Mouse (Mus musculus): Measurements from ENCODE around the gene Cyp4f18. TPM values are rescaled to one million over a fixed set of nuclear protein-coding genes. Genes with fewer than 3 reads are reported as not detected.

Gene Cyp4f18
- polyA plus RNA-seq, 1 experiment from 2014 or later = 1.7 TPM

DNA sequence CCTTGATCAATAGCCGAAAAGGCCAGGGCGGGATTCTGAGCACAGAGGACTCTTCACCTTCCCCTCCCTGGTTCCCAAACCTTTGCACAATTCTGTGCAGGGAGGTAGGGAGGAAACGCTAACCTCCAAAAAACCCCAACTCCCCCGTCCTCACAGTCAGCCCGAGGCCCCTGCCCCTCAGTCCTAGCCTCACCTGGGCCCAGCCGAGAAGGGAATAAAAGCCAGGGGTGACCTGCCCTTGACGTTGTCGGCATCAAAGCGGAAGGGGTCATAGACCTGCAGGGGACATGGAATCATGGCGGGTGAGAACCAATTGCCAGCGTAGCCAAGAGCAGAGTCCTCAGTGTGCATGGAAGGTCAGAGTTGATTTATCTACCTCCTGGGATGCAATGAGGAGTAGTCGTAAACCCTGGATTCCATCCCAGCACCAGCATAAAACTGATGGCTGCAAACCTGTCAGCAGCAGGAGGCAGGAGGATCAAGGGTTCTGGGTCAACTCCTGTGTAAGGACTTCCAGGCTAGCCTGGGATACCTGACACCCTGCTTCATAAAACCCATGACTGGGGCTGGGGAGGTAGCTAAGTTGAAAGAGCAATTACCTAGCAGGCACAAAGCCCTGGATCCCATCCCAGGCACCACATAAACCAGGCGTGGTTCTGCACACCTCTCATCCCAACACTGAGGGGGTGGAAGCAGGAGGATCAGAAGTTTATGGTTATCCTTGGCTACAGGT is 20.4 kb downstream of the Cyp4f18 start:
- H3K27ac ChIP-seq (replicated peaks; ENCODE audit: low read depth, low read length) = no peak overlapping the region
- ATAC-seq (ENCODE audit: low read depth) (no peak), DNase-seq (ENCODE audit: low spot score) (no peak)
- H3K4me2 ChIP-seq (ENCODE audit: low read depth, low read length) = peak overlapping the region; percentile 66
- 49% methylated on average over 12 of the region's 13 CpGs for WGBS
- H3K4me3 ChIP-seq (ENCODE audit: low read depth, low read length) = peak overlapping the region; percentile 48
- no peaks in the 10 kb centered on the region for H3K36me3 ChIP-seq (ENCODE audit: control insufficient read depth, insufficient read depth, low read length)
- H3K4me1 ChIP-seq (ENCODE audit: control insufficient read depth, insufficient read depth, low read length) = no peaks in the 10 kb centered on the region
- no peaks in the 10 kb centered on the region for H3K27me3 ChIP-seq (replicated peaks; ENCODE audit: control insufficient read depth, insufficient read depth, low read length)
- peak overlapping the region; percentile 66 for H3K9ac ChIP-seq (ENCODE audit: low read depth, low read length)
- H3K9me3 ChIP-seq (ENCODE audit: control insufficient read depth, low read length) = no peaks in the 10 kb centered on the region

DNA sequence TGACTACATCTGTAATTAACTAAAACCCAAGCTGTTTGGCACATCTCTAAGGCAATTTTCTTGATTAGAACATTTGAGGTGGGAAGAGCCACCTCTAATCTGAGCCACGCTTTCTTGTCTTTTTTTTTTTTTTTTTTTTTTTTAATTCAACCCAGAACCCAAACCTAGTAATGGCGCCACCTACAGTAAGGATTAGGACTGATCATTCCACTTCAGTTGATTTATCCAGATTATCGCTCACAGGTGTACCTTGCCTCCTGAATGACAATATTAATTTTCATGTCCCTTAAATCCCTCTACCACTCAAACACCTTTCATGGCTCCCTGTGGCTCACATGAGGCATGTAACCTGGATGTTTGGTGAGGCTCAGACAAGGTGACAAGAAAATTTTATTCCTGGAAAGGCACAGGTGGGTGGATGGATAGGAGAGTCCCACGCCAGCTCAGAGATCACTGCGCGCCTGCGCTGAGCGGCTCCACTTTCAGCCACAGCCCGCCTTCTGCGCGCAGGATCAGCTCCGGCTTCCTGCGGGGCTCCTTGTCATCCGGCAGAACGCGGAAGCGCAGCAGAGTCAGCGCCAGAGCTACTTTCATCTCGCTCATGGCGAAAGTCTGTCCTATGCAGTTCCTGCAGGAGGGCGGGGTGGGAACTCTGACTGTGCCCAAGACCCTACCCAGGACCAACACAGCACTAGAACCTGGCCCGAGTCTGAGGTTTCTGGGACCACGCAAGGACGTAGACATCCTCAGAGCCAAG is 21.1 kb downstream of the Cyp4f18 start:
- Histone ChIP-seq H3K9me3 (ENCODE audit: control insufficient read depth, low read length) (no peaks in the 10 kb centered on the region), H3K4me2 (ENCODE audit: low read depth, low read length) (peak overlapping the region; percentile 66), H3K4me3 (ENCODE audit: low read depth, low read length) (peak overlapping the region; percentile 48), H3K36me3 (ENCODE audit: control insufficient read depth, insufficient read depth, low read length) (no peaks in the 10 kb centered on the region), H3K9ac (ENCODE audit: low read depth, low read length) (peak overlapping the region; percentile 66), H3K27ac (replicated peaks; ENCODE audit: low read depth, low read length) (no peak overlapping the region), H3K27me3 (replicated peaks; ENCODE audit: control insufficient read depth, insufficient read depth, low read length) (no peaks in the 10 kb centered on the region), H3K4me1 (ENCODE audit: control insufficient read depth, insufficient read depth, low read length) (no peaks in the 10 kb centered on the region)
- peak; percentile 75 for DNase-seq (ENCODE audit: low spot score)
- WGBS = 21% methylated on average over 24 of the region's 24 CpGs
- ATAC-seq (ENCODE audit: low read depth) = peak; percentile 90; the same call in 1 of the 2 replicates

DNA sequence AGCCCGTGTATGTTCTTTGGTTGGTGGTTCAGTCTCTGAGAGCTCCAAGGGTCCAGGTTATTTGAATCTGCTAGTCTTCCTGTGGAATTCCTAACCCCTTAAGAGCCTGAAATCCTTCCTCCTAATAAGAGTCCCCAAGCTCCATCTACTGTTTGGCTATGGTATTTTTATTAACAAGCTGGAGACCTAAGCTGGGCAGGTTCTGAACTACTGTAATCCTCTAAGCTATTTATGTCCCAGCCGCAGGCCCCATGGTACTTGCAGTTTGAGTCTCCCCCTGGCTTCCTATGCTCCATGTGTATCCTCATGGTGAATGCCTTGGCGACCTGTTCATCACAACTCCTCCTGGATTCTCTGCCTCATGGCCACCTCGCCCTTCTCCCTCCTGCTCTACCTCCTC is 24.8 kb downstream of the Cyp4f18 start:
- Histone ChIP-seq H3K4me2 (ENCODE audit: low read depth, low read length) (no peak overlapping the region), H3K9ac (ENCODE audit: low read depth, low read length) (no peak overlapping the region), H3K4me1 (ENCODE audit: control insufficient read depth, insufficient read depth, low read length) (no peaks in the 10 kb centered on the region), H3K9me3 (ENCODE audit: control insufficient read depth, low read length) (no peaks in the 10 kb centered on the region), H3K4me3 (ENCODE audit: low read depth, low read length) (no peak overlapping the region), H3K36me3 (ENCODE audit: control insufficient read depth, insufficient read depth, low read length) (no peaks in the 10 kb centered on the region), H3K27me3 (replicated peaks; ENCODE audit: control insufficient read depth, insufficient read depth, low read length) (no peaks in the 10 kb centered on the region), H3K27ac (replicated peaks; ENCODE audit: low read depth, low read length) (no peak overlapping the region)
- DNase-seq (ENCODE audit: low spot score) (peak; percentile 30), ATAC-seq (ENCODE audit: low read depth) (no peak)
- 48% methylated on average over 4 of the region's 4 CpGs for WGBS

DNA sequence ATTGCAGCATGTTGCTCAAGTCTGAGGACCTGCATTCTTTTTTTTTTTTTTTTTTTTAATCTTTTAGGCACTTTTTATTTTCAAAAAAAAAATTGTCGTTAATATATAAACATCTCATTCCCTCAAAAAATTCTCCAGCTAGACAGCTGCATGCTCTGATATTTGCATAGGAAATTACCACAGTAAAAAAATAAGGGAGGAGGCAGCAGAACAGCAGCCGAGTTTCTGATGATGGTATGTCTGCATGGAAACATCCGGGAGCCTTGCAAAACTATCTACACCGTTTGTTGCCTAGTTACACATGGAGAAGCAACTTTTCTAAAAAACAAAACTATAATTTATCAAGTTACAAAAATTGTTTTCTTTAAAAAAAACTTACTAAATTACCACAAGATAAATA is 28.0 kb downstream of the Cyp4f18 start:
- ATAC-seq (ENCODE audit: low read depth) = no peak
- no peaks in the 10 kb centered on the region for H3K4me1 ChIP-seq (ENCODE audit: control insufficient read depth, insufficient read depth, low read length)
- H3K9ac ChIP-seq (ENCODE audit: low read depth, low read length) = no peak overlapping the region
- WGBS = 74% methylated on average over 4 of the region's 4 CpGs
- H3K9me3 ChIP-seq (ENCODE audit: control insufficient read depth, low read length) = no peaks in the 10 kb centered on the region
- H3K27ac ChIP-seq (replicated peaks; ENCODE audit: low read depth, low read length) = no peak overlapping the region
- no peak overlapping the region for H3K4me3 ChIP-seq (ENCODE audit: low read depth, low read length)
- H3K27me3 ChIP-seq (replicated peaks; ENCODE audit: control insufficient read depth, insufficient read depth, low read length) = no peaks in the 10 kb centered on the region
- no peak for DNase-seq (ENCODE audit: low spot score)
- H3K36me3 ChIP-seq (ENCODE audit: control insufficient read depth, insufficient read depth, low read length) = no peaks in the 10 kb centered on the region
- no peak overlapping the region for H3K4me2 ChIP-seq (ENCODE audit: low read depth, low read length)

DNA sequence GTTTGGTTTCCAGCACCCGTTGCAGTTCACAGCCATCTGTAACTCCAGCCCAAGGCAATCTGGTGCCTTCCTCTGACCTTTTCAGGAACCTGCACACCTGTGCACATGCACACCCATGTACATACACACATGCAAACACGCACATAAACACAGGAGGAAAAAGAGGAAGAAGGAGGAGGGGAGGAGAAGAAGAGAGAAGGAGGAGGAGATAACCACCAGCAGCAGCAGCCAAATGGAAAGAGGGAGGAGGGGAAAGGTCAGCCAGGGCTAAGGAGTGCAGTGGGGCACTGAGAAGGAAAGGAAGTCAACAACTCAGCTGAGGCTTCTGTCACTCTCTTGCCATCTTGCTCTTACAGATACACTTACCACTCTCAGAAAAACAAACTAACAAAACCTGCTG is 28.4 kb downstream of the Cyp4f18 start:
- H3K27me3 ChIP-seq (replicated peaks; ENCODE audit: control insufficient read depth, insufficient read depth, low read length) = no peaks in the 10 kb centered on the region
- WGBS = 63% methylated on average over 2 of the region's 2 CpGs
- no peaks in the 10 kb centered on the region for H3K36me3 ChIP-seq (ENCODE audit: control insufficient read depth, insufficient read depth, low read length)
- ATAC-seq (ENCODE audit: low read depth) (no peak), DNase-seq (ENCODE audit: low spot score) (no peak)
- H3K27ac ChIP-seq (replicated peaks; ENCODE audit: low read depth, low read length) = no peak overlapping the region
- H3K4me1 ChIP-seq (ENCODE audit: control insufficient read depth, insufficient read depth, low read length) = no peaks in the 10 kb centered on the region
- no peak overlapping the region for H3K9ac ChIP-seq (ENCODE audit: low read depth, low read length)
- no peaks in the 10 kb centered on the region for H3K9me3 ChIP-seq (ENCODE audit: control insufficient read depth, low read length)
- H3K4me3 ChIP-seq (ENCODE audit: low read depth, low read length) = no peak overlapping the region
- no peak overlapping the region for H3K4me2 ChIP-seq (ENCODE audit: low read depth, low read length)

DNA sequence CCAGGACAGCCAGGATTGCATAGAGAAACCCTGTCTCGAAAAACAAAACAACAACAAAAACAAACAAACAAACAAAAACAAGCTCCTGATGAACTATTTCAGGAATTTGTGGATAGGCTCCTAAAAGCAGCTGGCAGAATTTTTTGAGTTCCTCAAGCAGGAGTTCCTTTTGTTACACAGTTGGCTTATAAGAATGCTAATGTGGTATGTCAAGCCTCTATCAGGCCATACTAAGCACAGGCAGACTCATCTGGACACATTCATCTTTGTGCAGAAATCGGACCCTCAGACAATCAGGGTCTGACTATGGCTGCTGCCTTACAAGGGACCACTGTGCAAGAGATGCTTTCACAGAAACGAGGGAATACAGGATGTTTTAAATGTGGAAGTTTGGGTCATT is 35.2 kb downstream of the Cyp4f18 start:
- no peaks in the 10 kb centered on the region for H3K4me1 ChIP-seq (ENCODE audit: control insufficient read depth, insufficient read depth, low read length)
- no peak overlapping the region for H3K27ac ChIP-seq (replicated peaks; ENCODE audit: low read depth, low read length)
- H3K36me3 ChIP-seq (ENCODE audit: control insufficient read depth, insufficient read depth, low read length) = peaks cover 8% of the 10 kb centered on the region
- no peak for DNase-seq (ENCODE audit: low spot score)
- no peaks in the 10 kb centered on the region for H3K9me3 ChIP-seq (ENCODE audit: control insufficient read depth, low read length)
- 80% methylated on average over 3 of the region's 3 CpGs for whole genome bisulfite sequencing
- no peak overlapping the region for H3K4me3 ChIP-seq (ENCODE audit: low read depth, low read length)
- ATAC-seq (ENCODE audit: low read depth) = no peak
- no peaks in the 10 kb centered on the region for H3K27me3 ChIP-seq (replicated peaks; ENCODE audit: control insufficient read depth, insufficient read depth, low read length)
- H3K4me2 ChIP-seq (ENCODE audit: low read depth, low read length) = no peak overlapping the region
- H3K9ac ChIP-seq (ENCODE audit: low read depth, low read length) = no peak overlapping the region

DNA sequence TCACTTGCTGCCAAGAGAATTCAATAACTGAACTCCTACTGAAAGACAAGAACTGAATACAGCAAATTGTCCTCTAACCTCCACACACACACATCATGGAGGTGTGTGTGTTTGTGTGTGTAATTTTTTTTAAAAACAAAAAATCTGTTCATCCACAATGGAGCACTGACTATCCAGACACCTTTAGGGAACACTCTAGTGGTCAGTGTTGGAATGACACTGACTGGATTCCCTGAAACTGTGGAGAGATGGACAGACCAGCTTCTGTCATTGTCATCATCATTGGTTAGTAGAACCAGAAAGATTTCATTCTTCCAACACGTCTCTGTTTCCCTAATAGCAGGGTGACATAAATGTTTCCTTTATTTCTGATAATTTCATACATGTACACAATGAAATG is 37.5 kb downstream of the Cyp4f18 start:
- Histone ChIP-seq H3K4me3 (ENCODE audit: low read depth, low read length) (no peak overlapping the region), H3K9me3 (ENCODE audit: control insufficient read depth, low read length) (peaks cover 8% of the 10 kb centered on the region; the same call in 1 of the 2 replicates), H3K9ac (ENCODE audit: low read depth, low read length) (no peak overlapping the region), H3K36me3 (ENCODE audit: control insufficient read depth, insufficient read depth, low read length) (peaks cover 31% of the 10 kb centered on the region), H3K4me2 (ENCODE audit: low read depth, low read length) (no peak overlapping the region), H3K27me3 (replicated peaks; ENCODE audit: control insufficient read depth, insufficient read depth, low read length) (no peaks in the 10 kb centered on the region), H3K4me1 (ENCODE audit: control insufficient read depth, insufficient read depth, low read length) (no peaks in the 10 kb centered on the region), H3K27ac (replicated peaks; ENCODE audit: low read depth, low read length) (no peak overlapping the region)
- WGBS = 77% methylated on average over 1 of the region's 1 CpGs
- DNase-seq (ENCODE audit: low spot score) (no peak), ATAC-seq (ENCODE audit: low read depth) (no peak)

DNA sequence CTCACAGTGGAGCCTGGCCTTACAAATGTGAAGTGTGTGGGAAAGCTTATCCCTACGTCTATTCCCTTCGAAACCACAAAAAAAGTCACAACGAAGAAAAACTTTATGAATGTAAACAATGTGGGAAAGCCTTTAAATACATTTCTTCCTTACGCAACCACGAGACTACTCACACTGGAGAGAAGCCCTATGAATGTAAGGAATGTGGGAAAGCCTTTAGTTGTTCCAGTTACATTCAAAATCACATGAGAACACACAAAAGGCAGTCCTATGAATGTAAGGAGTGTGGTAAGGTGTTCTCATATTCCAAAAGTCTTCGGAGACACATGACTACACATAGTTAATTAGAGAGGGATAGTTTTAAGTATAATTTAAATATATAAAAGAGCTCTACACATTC is 40.8 kb downstream of the Cyp4f18 start:
- no peak for ATAC-seq (ENCODE audit: low read depth)
- no peak overlapping the region for H3K9ac ChIP-seq (ENCODE audit: low read depth, low read length)
- peaks cover 14% of the 10 kb centered on the region; the same call in 1 of the 2 replicates for H3K9me3 ChIP-seq (ENCODE audit: control insufficient read depth, low read length)
- no peak overlapping the region for H3K27ac ChIP-seq (replicated peaks; ENCODE audit: low read depth, low read length)
- peak; percentile 9 for DNase-seq (ENCODE audit: low spot score)
- no peaks in the 10 kb centered on the region for H3K27me3 ChIP-seq (replicated peaks; ENCODE audit: control insufficient read depth, insufficient read depth, low read length)
- 83% methylated on average over 6 of the region's 6 CpGs for WGBS
- no peak overlapping the region for H3K4me3 ChIP-seq (ENCODE audit: low read depth, low read length)
- no peaks in the 10 kb centered on the region for H3K4me1 ChIP-seq (ENCODE audit: control insufficient read depth, insufficient read depth, low read length)
- H3K36me3 ChIP-seq (ENCODE audit: control insufficient read depth, insufficient read depth, low read length) = peaks cover 56% of the 10 kb centered on the region
- no peak overlapping the region for H3K4me2 ChIP-seq (ENCODE audit: low read depth, low read length)

All from embryonic facial prominence, embryonic 14.5 days (tissue).